Mouse (Mus musculus): ENCODE measurements around the gene Abcc1.

- TF ChIP-seq CTCF (IDR thresholded peaks at IDR 0.05; ENCODE audit: control insufficient read depth, insufficient read depth, low read length) (no peak), POLR2A (IDR thresholded peaks at IDR 0.05; ENCODE audit: borderline replicate concordance, control insufficient read depth, low read depth, low read length) (no peak)
These were observed 18.5 kb downstream of the Abcc1 start for GRCm38 (mm10) chr16:14379888-14380287.
